Mouse (Mus musculus): ENCODE results near the gene Agtr1a.

Agtr1a gene

GRCm38 (mm10) chr13:30336148-30336801 is at the start of gene Agtr1a:
Agtr1a (plus strand) TSS chr13:30336441.
- DNase-seq = no peak

- DNase-seq = no peak
Observed at GRCm38 (mm10) chr13:30310221-30310620, 26.0 kb upstream of the Agtr1a start.

DNA sequence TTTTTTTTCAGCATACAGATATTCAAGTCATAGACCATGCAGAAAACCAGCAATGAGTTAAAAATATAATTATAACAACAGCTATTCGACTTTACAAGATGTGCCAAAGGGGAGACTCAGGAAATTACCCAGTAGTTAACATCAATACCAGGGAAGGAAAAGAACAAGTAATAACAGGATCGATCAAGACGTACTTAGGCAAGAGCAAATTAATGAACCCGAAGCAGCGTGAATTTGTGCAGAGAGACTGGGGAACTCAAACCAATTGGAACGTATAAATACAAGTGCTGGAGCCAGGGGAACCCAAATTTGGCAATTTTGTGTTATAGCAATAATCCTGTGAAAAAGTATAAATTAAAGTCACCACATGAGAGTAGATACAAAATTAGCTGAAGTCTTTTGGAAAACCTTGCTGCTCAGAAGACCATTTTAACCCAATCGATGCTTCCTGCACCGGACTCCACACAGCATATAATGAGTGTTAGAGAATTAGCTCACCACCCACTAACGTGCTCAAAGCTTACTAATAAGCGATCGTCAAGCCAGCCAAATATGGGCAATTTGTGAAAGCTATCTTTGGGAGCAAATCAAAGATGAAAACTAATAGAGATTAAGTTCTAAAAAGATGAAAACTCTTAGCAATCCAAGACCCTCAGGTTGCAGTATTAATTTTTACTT is 11.4 kb upstream of the Agtr1a start:
- DNase-seq = no peak

GRCm38 (mm10) chr13:30331061-30331460 is 5.2 kb upstream of the Agtr1a start:
- DNase-seq = no peak

DNA sequence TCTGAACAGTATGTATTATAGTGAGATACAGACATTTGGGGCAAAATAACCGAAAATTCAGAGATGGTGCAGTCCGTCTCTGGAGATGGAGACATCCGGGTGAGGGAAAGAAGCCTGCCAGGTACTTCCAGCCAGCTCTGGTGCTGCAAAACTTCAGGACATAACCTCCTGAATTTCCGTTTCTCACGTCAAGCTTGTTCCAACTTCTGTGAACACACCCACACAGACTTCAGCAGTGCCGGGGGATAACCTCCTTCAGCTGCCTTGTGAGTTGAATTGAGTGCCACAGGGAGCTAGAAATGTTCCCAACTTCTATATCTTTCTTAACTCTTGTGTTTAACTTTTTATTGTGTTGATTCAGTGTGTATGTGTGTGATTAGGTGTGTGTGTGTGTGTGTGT is 4.4 kb upstream of the Agtr1a start:
- DNase-seq = no peak

DNA sequence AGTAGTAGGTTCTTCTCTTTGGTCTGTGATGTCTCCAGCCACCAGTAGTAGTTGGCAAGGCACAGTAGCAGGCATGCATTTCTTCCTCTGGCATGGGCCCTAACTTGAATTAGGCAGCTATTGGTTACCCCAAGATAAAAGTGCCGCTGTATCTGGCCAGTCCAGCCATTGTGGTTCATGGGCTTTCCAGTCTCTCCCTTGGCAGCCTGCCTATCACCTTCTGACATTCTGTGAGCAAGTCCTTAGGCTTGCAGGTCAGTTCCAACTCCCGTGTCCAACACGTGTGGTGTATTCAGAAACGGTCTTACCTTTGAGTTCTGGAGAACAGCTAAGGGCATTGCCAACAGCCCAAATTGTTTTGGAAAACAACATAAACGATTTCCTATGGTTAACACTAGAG is 3.7 kb upstream of the Agtr1a start:
- no peak for DNase-seq

DNA sequence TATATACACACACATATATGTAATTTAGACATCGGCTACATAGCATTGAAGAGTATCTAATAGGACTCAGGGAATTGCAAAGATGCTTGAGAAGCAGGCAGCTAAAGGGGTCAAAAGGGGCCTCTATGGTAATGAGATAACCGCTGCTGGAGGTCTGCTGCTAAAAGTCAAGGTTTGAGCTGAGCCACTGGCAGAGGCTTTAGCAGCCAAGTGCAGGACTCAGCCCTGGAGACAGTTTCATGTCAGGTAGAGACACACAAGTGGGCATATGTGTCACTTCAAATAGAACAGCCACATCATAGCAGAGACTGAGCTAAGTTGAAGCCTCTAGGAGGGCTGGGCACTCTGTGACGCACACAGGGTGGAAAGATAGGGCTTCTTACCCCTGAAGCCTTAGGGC is 1.6 kb upstream of the Agtr1a start:
- DNase-seq = no peak

DNA sequence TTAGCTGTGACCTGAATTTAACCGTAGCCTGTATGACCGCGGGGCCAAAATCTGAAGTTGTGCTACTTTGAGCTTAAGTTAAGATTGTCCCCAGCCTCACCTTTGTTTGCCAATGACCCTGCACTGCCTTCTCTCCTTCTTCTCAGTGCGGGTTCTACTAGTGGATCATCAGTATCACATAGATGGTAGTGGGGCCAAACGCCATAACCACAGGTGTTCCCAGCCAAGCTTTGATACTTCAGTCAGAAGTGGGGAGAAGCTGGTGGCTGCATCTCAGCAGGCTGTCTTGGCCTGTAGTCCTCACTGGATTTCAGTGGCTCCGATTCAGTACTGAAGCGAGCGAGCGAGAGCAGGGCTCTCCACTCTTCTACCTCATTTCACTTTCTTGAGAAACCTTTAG is 672 bp downstream of the Agtr1a start:
- DNase-seq = no peak

DNA sequence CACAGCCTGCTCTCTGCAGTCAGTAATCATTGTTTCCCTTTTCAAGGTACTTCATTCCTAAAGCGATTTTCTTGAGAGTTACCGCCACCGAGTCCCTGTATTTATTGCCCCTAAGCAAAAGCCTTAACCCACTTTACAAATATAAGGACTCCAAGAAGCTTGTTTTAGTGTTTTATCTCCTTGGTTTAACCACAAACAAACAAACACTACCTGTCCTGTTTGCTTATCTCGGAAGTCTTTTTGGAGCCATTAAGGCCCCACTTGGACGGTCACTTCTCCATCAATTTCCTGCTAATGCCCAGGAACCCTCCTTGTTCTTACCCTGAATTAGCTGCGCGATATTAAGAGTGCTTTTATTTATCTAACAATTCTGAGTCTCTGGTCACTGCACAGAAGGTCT is 1.4 kb downstream of the Agtr1a start:
- no peak for DNase-seq

DNA sequence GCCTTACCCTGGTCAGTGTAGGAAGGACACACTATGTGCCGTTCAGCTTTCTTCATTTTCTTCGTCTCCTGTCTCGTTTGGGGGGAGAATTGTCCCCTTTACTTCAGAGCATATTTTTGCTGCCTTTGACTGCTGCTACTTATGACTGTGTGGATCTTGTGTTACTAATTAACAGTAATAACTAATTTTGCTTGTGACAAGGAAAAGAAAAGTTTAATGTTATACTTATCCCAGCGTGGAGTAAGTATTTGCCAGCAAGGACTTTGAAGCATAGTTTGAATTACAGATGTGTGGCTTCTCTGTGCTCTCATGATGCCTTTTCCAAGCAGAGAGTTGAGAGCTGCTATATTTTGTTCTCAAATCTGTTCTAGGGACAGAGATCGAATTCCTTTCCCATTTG is 2.3 kb downstream of the Agtr1a start:
- no peak for DNase-seq

DNA sequence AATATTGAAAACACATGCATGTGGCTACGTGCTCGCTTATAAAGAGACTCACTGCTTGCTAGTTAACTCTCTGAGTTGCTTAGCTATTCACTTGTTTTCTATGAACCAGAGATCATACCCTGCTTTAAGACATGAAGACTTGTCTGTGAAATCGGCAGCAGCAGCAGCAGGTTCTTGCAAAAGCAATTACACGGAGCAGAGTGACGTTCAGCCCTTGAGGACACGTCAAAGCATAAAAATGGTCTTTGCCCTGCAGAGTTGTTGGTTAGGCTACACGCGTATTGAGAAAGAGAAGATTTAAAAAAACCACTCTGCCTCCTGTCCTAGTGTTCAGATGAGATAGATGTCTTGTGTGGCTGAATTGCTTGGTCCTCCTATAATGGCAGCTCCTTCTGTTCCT is 3.7 kb downstream of the Agtr1a start:
- no peak for DNase-seq

- no peak for DNase-seq
Observed at GRCm38 (mm10) chr13:30341987-30342898, 6.0 kb downstream of the Agtr1a start.

- no peak for DNase-seq
Observed at GRCm38 (mm10) chr13:30345427-30345913, 9.2 kb downstream of the Agtr1a start.

- DNase-seq = no peak
Observed at GRCm38 (mm10) chr13:30346881-30347280, 10.6 kb downstream of the Agtr1a start.

DNA sequence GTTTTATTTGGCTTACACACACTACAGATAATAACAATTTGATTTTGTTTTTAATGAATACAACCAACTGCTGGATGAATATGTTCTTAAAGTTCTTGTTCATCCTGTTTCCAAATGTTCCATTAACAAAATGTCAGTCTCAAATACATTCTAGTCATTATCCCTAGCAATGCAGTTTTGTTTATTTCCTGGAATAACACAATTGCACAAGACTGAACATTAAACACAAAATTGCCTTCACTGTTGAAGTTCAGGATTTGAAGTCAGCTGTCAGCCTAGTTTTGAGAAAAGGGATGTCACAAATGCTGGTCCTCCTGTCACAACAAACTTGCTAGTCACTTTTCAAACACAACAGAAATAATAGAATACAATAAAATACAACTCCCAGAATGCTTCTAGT is 12.1 kb downstream of the Agtr1a start:
- DNase-seq = no peak

DNA sequence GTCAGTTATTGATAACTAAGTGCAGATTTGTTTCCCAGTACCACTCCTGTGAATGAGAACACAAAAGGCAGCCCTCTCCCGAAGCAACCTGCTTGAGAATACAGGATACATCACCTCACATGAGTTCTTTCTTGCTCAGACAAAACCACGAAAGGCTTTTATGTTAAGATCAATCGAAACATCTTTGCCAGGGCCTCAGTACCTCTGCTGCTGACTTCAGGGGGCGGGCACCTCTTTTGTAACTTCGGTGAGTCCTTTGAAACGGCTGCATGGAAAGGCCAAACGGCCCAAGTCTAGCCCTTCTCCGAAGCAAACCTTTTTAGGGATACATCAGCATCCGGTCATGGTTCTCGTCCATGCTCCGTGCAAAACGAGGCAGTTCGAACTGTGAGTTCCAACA is 15.7 kb downstream of the Agtr1a start:
- peak; percentile 8 to 16 for DNase-seq

DNA sequence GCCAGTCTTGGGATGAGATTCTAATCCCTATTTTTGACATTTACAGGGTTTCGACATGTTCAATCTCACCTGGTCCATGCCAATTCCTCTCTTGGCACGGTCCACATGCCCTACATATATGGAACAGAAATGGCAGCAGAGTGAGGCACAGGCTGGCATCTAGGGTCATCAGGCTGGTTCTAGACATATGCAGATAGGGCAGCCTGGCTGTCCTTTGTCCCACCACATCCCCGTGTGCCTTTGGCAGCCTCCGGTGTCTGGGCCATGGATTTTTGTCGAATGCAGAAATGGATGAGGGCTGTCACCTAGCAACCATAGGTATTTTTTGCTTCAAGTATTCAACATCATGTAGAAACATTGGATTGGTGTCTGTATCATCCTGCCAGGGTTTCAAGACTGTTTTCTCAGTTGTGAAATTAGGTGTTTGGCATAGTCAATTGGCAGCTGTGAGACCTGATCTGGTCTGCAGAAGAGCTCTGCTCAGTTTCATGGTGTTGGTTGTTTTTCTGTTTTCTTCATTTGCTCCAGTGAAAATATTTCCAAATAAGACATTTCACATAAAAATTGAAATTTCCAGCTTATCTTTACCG is 18.8 kb downstream of the Agtr1a start:
- no peak for DNase-seq

GRCm38 (mm10) chr13:30355979-30356378 is 19.7 kb downstream of the Agtr1a start:
- no peak for DNase-seq

GRCm38 (mm10) chr13:30358456-30359168 is 22.4 kb downstream of the Agtr1a start:
- no peak for DNase-seq

DNA sequence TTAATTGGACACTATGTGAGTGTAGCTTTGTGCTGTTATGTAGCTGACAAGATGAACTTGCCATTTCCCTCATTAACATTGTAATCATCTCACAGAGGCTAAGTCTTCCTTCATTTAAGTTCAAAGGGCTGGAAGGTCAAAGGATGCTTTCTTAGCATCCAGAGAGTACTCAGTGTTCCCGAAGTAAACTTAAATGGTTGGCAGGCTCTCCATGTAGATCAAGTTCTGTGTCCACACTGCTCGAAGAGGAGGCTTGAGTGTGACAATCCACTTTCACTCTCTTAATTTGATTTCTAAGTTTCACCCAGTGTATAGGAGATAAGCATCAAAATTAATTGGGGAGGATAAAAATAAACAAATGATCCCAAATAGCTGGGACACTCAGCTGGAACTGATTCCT is 23.6 kb downstream of the Agtr1a start:
- DNase-seq = no peak

- no peak for DNase-seq
Observed at GRCm38 (mm10) chr13:30361002-30361401, 24.8 kb downstream of the Agtr1a start.

- DNase-seq = no peak
Observed at GRCm38 (mm10) chr13:30362048-30362447, 25.8 kb downstream of the Agtr1a start.

All from thymus, postnatal 36 days (tissue).